Mouse (Mus musculus) gastrocnemius, adult 2 months (tissue): ENCODE measurements around the gene Bcl2l15. TPM values are rescaled to one million over a fixed set of nuclear protein-coding genes. Genes with fewer than 3 reads are reported as not detected.
A peak's percentile ranks its signal among the peaks of the same experiment; 100 is the strongest.

Source experiments
- DNase-seq: peaks from one replicate; pipeline ENCODE4 v3.0.0; 2022
- H3K27ac ChIP-seq: fragments of 200-600 bp; 2 replicates; pipeline ENCODE4 v1.8.1; 2022; ENCODE audit warnings: mild to moderate bottlenecking
- H3K4me3 ChIP-seq: fragments of 200-600 bp; 2 replicates; pipeline ENCODE4 v1.8.1; 2022; ENCODE audit warnings: mild to moderate bottlenecking, moderate library complexity
- CTCF ChIP-seq: fragments of 200-600 bp; IDR thresholded peaks from 2 replicates; pipeline ENCODE4 v1.8.1; 2022; ENCODE audit warnings: antibody characterized with exemption, mild to moderate bottlenecking, moderate library complexity
- intact Hi-C: fragments of 180-260 bp; cut with DNase I; formaldehyde crosslinking; loops from one replicate; pipeline ENCODE4 v1.15.1; 2025
- total RNA-seq, 2 experiments: library from RNA; stranded (reverse); gene quantifications; 2 replicates each; pipeline ENCODE4 v1.2.3; 2021

Gene Bcl2l15
- total RNA-seq, 2 experiments from 2014 or later = 0.23 to 0.73 TPM

GRCm38 (mm10) chr3:103858881-103859801, 26.7 kb downstream of the Bcl2l15 start, which contains the start of gene Ptpn22:
Gene Ptpn22, plus strand, starts transcription at chr3:103859795.
- no peak for DNase-seq
- no peak within 1 kb of the TSS for H3K27ac ChIP-seq
- TF ChIP-seq CTCF = no peak
- intact Hi-C loops = no loop called here
- peak within 1 kb of the TSS; percentile 23; the same call in 1 of the 2 replicates for H3K4me3 ChIP-seq

- no peak for DNase-seq
- no peak for TF ChIP-seq CTCF
- intact Hi-C loops = no loop called here
- Histone ChIP-seq H3K4me3 (peak overlapping the region; percentile 23; the same call in 1 of the 2 replicates), H3K27ac (no peak overlapping the region)
Observed at GRCm38 (mm10) chr3:103859851-103860391, 27.5 kb downstream of the Bcl2l15 start.

- no peak overlapping the region for H3K4me3 ChIP-seq
- intact Hi-C loops = no loop called here
- H3K27ac ChIP-seq = no peak overlapping the region
- no peak for TF ChIP-seq CTCF
- no peak for DNase-seq
Observed at GRCm38 (mm10) chr3:103862721-103863220, 30.4 kb downstream of the Bcl2l15 start.

- DNase-seq = no peak
- Histone ChIP-seq H3K4me3 (no peak overlapping the region), H3K27ac (no peak overlapping the region)
- intact Hi-C loops = no loop called here
- no peak for TF ChIP-seq CTCF
Observed at GRCm38 (mm10) chr3:103864200-103864599, 31.8 kb downstream of the Bcl2l15 start.

GRCm38 (mm10) chr3:103867424-103867971, 35.1 kb downstream of the Bcl2l15 start:
- intact Hi-C loops = no loop called here
- no peak for TF ChIP-seq CTCF
- H3K27ac ChIP-seq = no peak overlapping the region
- no peak overlapping the region for H3K4me3 ChIP-seq
- DNase-seq = no peak

GRCm38 (mm10) chr3:103868008-103868407, 35.6 kb downstream of the Bcl2l15 start:
- no peak for DNase-seq
- TF ChIP-seq CTCF = no peak
- Histone ChIP-seq H3K4me3 (no peak overlapping the region), H3K27ac (no peak overlapping the region)
- intact Hi-C loops = no loop called here

- Histone ChIP-seq H3K27ac (no peak overlapping the region), H3K4me3 (no peak overlapping the region)
- intact Hi-C loops = no loop called here
- no peak for DNase-seq
- no peak for TF ChIP-seq CTCF
Observed at GRCm38 (mm10) chr3:103872663-103873098, 40.3 kb downstream of the Bcl2l15 start.

GRCm38 (mm10) chr3:103874329-103874728, 41.9 kb downstream of the Bcl2l15 start:
- no peak for TF ChIP-seq CTCF
- intact Hi-C loops = no loop called here
- Histone ChIP-seq H3K4me3 (no peak overlapping the region), H3K27ac (no peak overlapping the region)
- DNase-seq = no peak

- no peak for DNase-seq
- TF ChIP-seq CTCF = no peak
- no peak overlapping the region for H3K4me3 ChIP-seq
- intact Hi-C loops = loop anchor here (5.0 kb wide), 2 partner anchors 69 to 149 kb away; partner anchors contain the start of genes Gm10964 and Olfml3
- H3K27ac ChIP-seq = no peak overlapping the region
Observed at GRCm38 (mm10) chr3:103885946-103886345, 53.5 kb downstream of the Bcl2l15 start.

- H3K27ac ChIP-seq = no peak overlapping the region
- no peak for DNase-seq
Observed at GRCm38 (mm10) chr3:103887581-103887980, 55.2 kb downstream of the Bcl2l15 start.

GRCm38 (mm10) chr3:103893374-103893773, 61.0 kb downstream of the Bcl2l15 start:
- no peak overlapping the region for H3K27ac ChIP-seq
- intact Hi-C loops = no loop called here
- no peak for TF ChIP-seq CTCF
- no peak for DNase-seq
- no peak overlapping the region for H3K4me3 ChIP-seq

More at GRCm38 (mm10) chr3:103887581-103887980, 55.2 kb downstream of the Bcl2l15 start:
- peak overlapping the region; percentile 29; the same call in 1 of the 2 replicates for H3K4me3 ChIP-seq
- TF ChIP-seq CTCF = peak; percentile 81
- intact Hi-C loops = loop anchor here (5.0 kb wide), 2 partner anchors 70 to 150 kb away; partner anchors contain the start of genes Gm10964 and Olfml3

Other genes with a start within 250 kb of the Bcl2l15 start
- gene Atg4a-ps, start 186.5 kb upstream of the Bcl2l15 start, total RNA-seq = 1 to 10 TPM in 1 of 2 experiments, under 1 TPM in 1; 0.26 to 4.5 TPM
- 1 to 10 TPM; 2.6 to 8.3 TPM for gene Olfml3, start 94.6 kb upstream of the Bcl2l15 start, total RNA-seq
- gene Gm10964, start 93.2 kb upstream of the Bcl2l15 start, total RNA-seq = not detected
- 10 to 100 TPM; 67.2 to 73.7 TPM for gene Hipk1, start 41.0 kb upstream of the Bcl2l15 start, total RNA-seq
- 1 to 10 TPM; 6.4 to 8.6 TPM for gene Dclre1b, start 23.2 kb upstream of the Bcl2l15 start, total RNA-seq
- gene Ap4b1, start 23.1 kb upstream of the Bcl2l15 start, total RNA-seq = 1 to 10 TPM; 7.1 to 8.8 TPM
- gene Gm43064, start 23.0 kb upstream of the Bcl2l15 start, total RNA-seq = under 1 TPM; 0.46 to 0.47 TPM
- under 1 TPM; 0.18 to 0.42 TPM for gene Ptpn22, start 27.2 kb downstream of the Bcl2l15 start, total RNA-seq
- 1 to 10 TPM; 7.4 to 8.1 TPM for gene Rsbn1, start 81.5 kb downstream of the Bcl2l15 start, total RNA-seq
- gene Phtf1, start 135.5 kb downstream of the Bcl2l15 start, total RNA-seq = 1 to 10 TPM; 3.5 to 4.2 TPM